Mouse (Mus musculus) intestine, postnatal 0 days (tissue): ENCODE data around the gene Iqcn. TPM values are rescaled to one million over a fixed set of nuclear protein-coding genes. Genes with fewer than 3 reads are reported as not detected.

ENCODE experiments used
- ATAC-seq: fragments of 200-750 bp; cut with Nextera tagmentation; 2 replicates; pipeline ENCODE4 v1.8.0; 2017; ENCODE audit warnings: mild to moderate bottlenecking, moderate TSS enrichment, moderate library complexity
- H3K27ac ChIP-seq: fragments of 300-500 bp; sonication (generic); 2 replicates; pipeline ENCODE4 v1.5.1; 2014; ENCODE audit warnings: mild to moderate bottlenecking, low read depth, low read length, moderate library complexity
- H3K27me3 ChIP-seq: fragments of 300-500 bp; sonication (generic); replicated peaks from 2 replicates; pipeline ENCODE4 v1.6.1; 2014; ENCODE audit warnings: low read length, mixed read lengths; ENCODE audit not compliant: control insufficient read depth, insufficient read depth
- H3K36me3 ChIP-seq: fragments of 300-500 bp; sonication (generic); 2 replicates; pipeline ENCODE4 v1.6.1; 2014; ENCODE audit warnings: mild to moderate bottlenecking, moderate library complexity; ENCODE audit not compliant: control insufficient read depth, insufficient read depth
- H3K4me1 ChIP-seq: fragments of 300-500 bp; sonication (generic); replicated peaks from 2 replicates; pipeline ENCODE4 v1.6.1; 2014; ENCODE audit warnings: antibody characterized with exemption, low read length, mixed read lengths; ENCODE audit not compliant: control insufficient read depth, insufficient read depth
- H3K4me2 ChIP-seq: fragments of 300-500 bp; sonication (generic); replicated peaks from 2 replicates; pipeline ENCODE4 v1.6.1; 2014; ENCODE audit warnings: low read depth, mild to moderate bottlenecking, moderate library complexity
- H3K4me3 ChIP-seq: fragments of 300-500 bp; sonication (generic); 2 replicates; pipeline ENCODE4 v1.5.1; 2014; ENCODE audit warnings: low read depth, low read length
- H3K9ac ChIP-seq: fragments of 300-500 bp; sonication (generic); 2 replicates; pipeline ENCODE4 v1.6.1; 2014; ENCODE audit warnings: mild to moderate bottlenecking, low read depth, low read length
- H3K9me3 ChIP-seq: fragments of 300-500 bp; sonication (generic); 2 replicates; pipeline ENCODE4 v1.6.1; 2016; ENCODE audit warnings: mixed run types; ENCODE audit not compliant: control insufficient read depth
- CTCF ChIP-seq: sonication (generic); IDR thresholded peaks from 2 replicates; pipeline ENCODE4 v1.5.1; 2016; ENCODE audit warnings: low read depth, mild to moderate bottlenecking, control low read depth, antibody characterized with exemption, moderate library complexity
- WGBS: fragments of 180-500 bp; shearing (Covaris S2); extraction: QIAGEN DNeasy Blood & Tissue Kit; methylation state at CpG from one replicate; pipeline ENCODE4 v1.1.7; 2014; 5-methylcytosine and 5-hydroxymethylcytosine counted together
- polyA plus RNA-seq: library from polyadenylated mRNA; unstranded; fragments of >200 nt; fragmentation: Nextera tagmentation; extraction: Ambion mirVana; gene quantifications from 2 replicates; pipeline ENCODE4 v1.2.1, GENCODE M21; 2015

The Iqcn gene
- polyA plus RNA-seq, 1 experiment from 2014 or later: not detected

- WGBS: 25% methylated on average over 11 of the region's 11 CpGs
- H3K4me3 ChIP-seq: no peak overlapping the region
- H3K27ac ChIP-seq: peak overlapping the region; percentile 71
- ATAC-seq: no peak
- H3K4me1 ChIP-seq: peaks cover 5% of the 10 kb centered on the region
- H3K4me2 ChIP-seq: peak overlapping the region; percentile 54; the same call in 1 of the 2 replicates
- peak; percentile 81 for TF ChIP-seq CTCF
- peak overlapping the region; percentile 40; the same call in 1 of the 2 replicates for H3K9ac ChIP-seq
- H3K27me3 ChIP-seq: peaks cover 3% of the 10 kb centered on the region; the same call in 1 of the 2 replicates
- no peaks in the 10 kb centered on the region for H3K9me3 ChIP-seq
- peaks cover 14% of the 10 kb centered on the region for H3K36me3 ChIP-seq
Observed at GRCm38 (mm10) chr8:70752000-70752764, 48.9 kb downstream of the Iqcn start.

- TF ChIP-seq CTCF: no peak
- peak overlapping the region; percentile 78 for H3K27ac ChIP-seq
- no peak overlapping the region for H3K4me3 ChIP-seq
- H3K4me1 ChIP-seq: peaks cover 5% of the 10 kb centered on the region
- H3K9me3 ChIP-seq: no peaks in the 10 kb centered on the region
- H3K9ac ChIP-seq: peak overlapping the region; percentile 40; the same call in 1 of the 2 replicates
- H3K4me2 ChIP-seq: peak overlapping the region; percentile 54
- H3K36me3 ChIP-seq: peaks cover 24% of the 10 kb centered on the region
- ATAC-seq: no peak
- no peaks in the 10 kb centered on the region for H3K27me3 ChIP-seq
- 16% methylated on average over 21 of the region's 21 CpGs for WGBS
Observed at GRCm38 (mm10) chr8:70753151-70753550, 49.9 kb downstream of the Iqcn start.

- Histone ChIP-seq H3K9ac (peak within 1 kb of the TSS; percentile 63), H3K36me3 (peaks cover 25% of the 10 kb centered on the region), H3K27me3 (no peaks in the 10 kb centered on the region), H3K4me3 (peak within 1 kb of the TSS; percentile 80), H3K4me1 (peaks cover 5% of the 10 kb centered on the region), H3K4me2 (peak within 1 kb of the TSS; percentile 97), H3K9me3 (no peaks in the 10 kb centered on the region), H3K27ac (peak within 1 kb of the TSS; percentile 78)
- TF ChIP-seq CTCF: no peak
- ATAC-seq: peak; percentile 96
- WGBS: 7% methylated on average over 37 of the region's 37 CpGs
Observed at GRCm38 (mm10) chr8:70754043-70754870, 51.0 kb downstream of the Iqcn start, which contains the start of gene Rab3a. Gene Rab3a (plus strand): TSS chr8:70754679.

GRCm38 (mm10) chr8:70754871-70755660 is 51.8 kb downstream of the Iqcn start:
- Histone ChIP-seq H3K4me3 (peak overlapping the region; percentile 80), H3K4me2 (peak overlapping the region; percentile 97), H3K4me1 (peaks cover 5% of the 10 kb centered on the region), H3K27ac (peak overlapping the region; percentile 35; the same call in 1 of the 2 replicates), H3K36me3 (peaks cover 25% of the 10 kb centered on the region), H3K9ac (peak overlapping the region; percentile 63), H3K27me3 (no peaks in the 10 kb centered on the region), H3K9me3 (no peaks in the 10 kb centered on the region)
- WGBS: 10% methylated on average over 47 of the region's 50 CpGs
- TF ChIP-seq CTCF: 0 out of 2 replicates have a peak, but pooled peaks have one; percentile 1
- peak; percentile 41 for ATAC-seq

GRCm38 (mm10) chr8:70755661-70756475 is 52.6 kb downstream of the Iqcn start:
- no peak overlapping the region for H3K9ac ChIP-seq
- TF ChIP-seq CTCF: no peak
- H3K27ac ChIP-seq: no peak overlapping the region
- peaks cover 25% of the 10 kb centered on the region for H3K36me3 ChIP-seq
- no peak for ATAC-seq
- H3K4me1 ChIP-seq: peaks cover 5% of the 10 kb centered on the region
- no peaks in the 10 kb centered on the region for H3K9me3 ChIP-seq
- H3K4me2 ChIP-seq: peak overlapping the region; percentile 97
- no peak overlapping the region for H3K4me3 ChIP-seq
- WGBS: 80% methylated on average over 24 of the region's 24 CpGs
- no peaks in the 10 kb centered on the region for H3K27me3 ChIP-seq
